Mouse (Mus musculus): Measurements from ENCODE around the gene Usp17lc.
"Not testable (repeated sequence)": the region's sequence is repeated elsewhere in the genome, so short reads cannot be mapped to it uniquely, and the experiment has no call there.

GRCm38 (mm10) chr7:103406521-103407055 is 8.3 kb upstream of the Usp17lc start:
- not testable (repeated sequence) for TF ChIP-seq CTCF (IDR thresholded peaks at IDR 0.05; ENCODE audit: extremely low read depth, insufficient read depth, insufficient read length, insufficient replicate concordance); POLR2A (IDR thresholded peaks at IDR 0.05; ENCODE audit: low read depth, low read length)

Data from spleen, adult 2 months (tissue).